Mouse (Mus musculus): Measurements from ENCODE around the gene Tshr. TPM values are rescaled to one million over a fixed set of nuclear protein-coding genes. Genes with fewer than 3 reads are reported as not detected.

The Tshr gene
- polyA plus RNA-seq, 1 experiment = 0.13 TPM

DNA sequence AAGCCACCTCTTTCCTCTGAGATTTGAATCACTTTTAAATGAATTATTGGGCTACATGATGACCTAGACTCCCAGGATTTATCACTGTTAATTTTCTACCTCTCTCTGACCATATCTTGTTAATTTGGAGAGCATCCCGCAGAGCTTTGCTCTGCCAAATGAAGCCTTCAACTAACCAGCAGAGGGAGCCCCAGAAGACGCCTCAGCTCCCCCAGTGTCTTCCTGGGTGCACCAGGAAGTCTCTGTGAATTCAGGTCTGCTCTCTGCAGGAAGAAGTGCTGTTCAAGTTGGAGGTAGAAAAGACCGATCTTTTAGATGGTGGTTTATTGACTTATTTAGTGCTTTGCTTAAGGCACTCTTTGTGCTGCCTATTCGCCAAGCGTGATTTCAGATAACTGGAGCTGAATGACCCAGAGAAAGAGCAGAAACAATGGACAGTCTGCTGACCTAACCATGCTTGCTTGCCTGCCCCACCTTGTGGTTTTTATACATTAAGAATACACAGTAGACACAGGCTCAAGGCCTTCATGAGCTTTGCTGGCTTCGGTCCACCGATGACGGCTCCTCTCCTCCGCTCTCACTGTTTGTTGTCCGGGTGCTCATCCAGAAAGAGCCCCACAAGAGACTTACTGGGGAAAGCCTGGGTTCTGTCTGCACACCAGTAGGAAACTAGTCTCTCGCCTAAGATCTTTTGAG lies 38.9 kb downstream of the Tshr start:
- no peak overlapping the region for H3K4me3 ChIP-seq (ENCODE audit: extremely low read depth, insufficient read depth, insufficient read length)
- H3K27ac ChIP-seq (ENCODE audit: insufficient read depth, low read length) = no peak overlapping the region
- no peaks in the 10 kb centered on the region for H3K36me3 ChIP-seq (ENCODE audit: control insufficient read depth, insufficient read depth, low read length)
- 78% methylated on average over 11 of the region's 11 CpGs for WGBS
- no peaks in the 10 kb centered on the region for H3K27me3 ChIP-seq (ENCODE audit: control insufficient read depth, insufficient read depth, low read length)
- TF ChIP-seq POLR2A (IDR thresholded peaks at IDR 0.05; ENCODE audit: low read depth, low read length) (no peak), CTCF (IDR thresholded peaks at IDR 0.05; ENCODE audit: extremely low read depth, insufficient read depth, insufficient read length, insufficient replicate concordance) (peak; percentile 59; the same call in 1 of the 2 replicates)
- DNase-seq (ENCODE audit: low read depth in 1 of 2, low spot score in 2 of 2) = peak in 1 of 2 experiments; percentile 7
- H3K4me1 ChIP-seq (ENCODE audit: control insufficient read depth, insufficient read depth, insufficient read length) = no peaks in the 10 kb centered on the region

DNA sequence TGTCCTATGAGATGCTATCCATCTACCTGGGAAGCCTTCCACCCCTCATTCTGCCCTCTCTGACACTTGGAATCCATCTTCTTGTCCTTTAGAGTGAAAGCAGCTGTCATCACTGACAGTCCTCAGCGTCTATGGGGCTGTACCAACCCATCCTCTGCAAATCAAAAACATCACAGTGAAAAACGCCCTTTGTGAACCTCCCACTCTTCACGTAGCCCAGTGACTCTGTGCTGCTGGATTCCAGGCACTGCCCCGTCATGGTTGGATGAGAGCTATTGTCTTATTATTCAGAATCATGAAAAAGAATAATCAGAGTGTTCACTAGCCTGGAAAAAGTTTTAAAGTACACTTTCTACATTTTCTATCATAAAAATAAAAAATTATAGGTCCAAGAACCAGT lies 42.1 kb downstream of the Tshr start:
- no peaks in the 10 kb centered on the region for H3K27me3 ChIP-seq (ENCODE audit: control insufficient read depth, insufficient read depth, low read length)
- no peak for TF ChIP-seq POLR2A (IDR thresholded peaks at IDR 0.05; ENCODE audit: low read depth, low read length)
- no peak for TF ChIP-seq CTCF (IDR thresholded peaks at IDR 0.05; ENCODE audit: extremely low read depth, insufficient read depth, insufficient read length, insufficient replicate concordance)
- no peaks in the 10 kb centered on the region for H3K36me3 ChIP-seq (ENCODE audit: control insufficient read depth, insufficient read depth, low read length)
- 77% methylated on average over 4 of the region's 4 CpGs for WGBS
- no peak for DNase-seq (ENCODE audit: low read depth in 1 of 2, low spot score in 2 of 2)
- no peaks in the 10 kb centered on the region for H3K4me1 ChIP-seq (ENCODE audit: control insufficient read depth, insufficient read depth, insufficient read length)
- no peak overlapping the region for H3K4me3 ChIP-seq (ENCODE audit: extremely low read depth, insufficient read depth, insufficient read length)
- no peak overlapping the region for H3K27ac ChIP-seq (ENCODE audit: insufficient read depth, low read length)

DNA sequence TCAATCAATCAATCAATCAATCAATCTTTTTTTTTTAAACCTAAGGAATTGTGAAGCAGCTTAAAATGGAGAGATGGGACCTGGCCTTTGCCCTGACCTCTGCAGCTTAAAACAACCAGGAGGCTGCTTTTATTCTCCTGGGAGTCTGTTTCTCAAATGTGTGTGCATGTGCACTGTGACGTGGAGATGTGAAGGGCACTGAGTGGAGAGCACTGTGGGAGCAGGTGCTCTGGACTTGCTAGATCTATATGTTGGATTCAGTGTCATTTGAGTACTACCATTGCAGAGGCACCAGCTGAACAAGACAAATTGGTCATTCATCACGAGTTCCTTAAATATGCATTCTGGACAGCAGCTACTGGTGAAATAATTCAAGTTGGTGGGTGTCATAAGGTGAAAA lies 42.8 kb downstream of the Tshr start:
- 82% methylated on average over 2 of the region's 2 CpGs for WGBS
- no peak for DNase-seq (ENCODE audit: low read depth in 1 of 2, low spot score in 2 of 2)
- no peak overlapping the region for H3K4me3 ChIP-seq (ENCODE audit: extremely low read depth, insufficient read depth, insufficient read length)
- H3K4me1 ChIP-seq (ENCODE audit: control insufficient read depth, insufficient read depth, insufficient read length) = no peaks in the 10 kb centered on the region
- no peaks in the 10 kb centered on the region for H3K36me3 ChIP-seq (ENCODE audit: control insufficient read depth, insufficient read depth, low read length)
- no peak overlapping the region for H3K27ac ChIP-seq (ENCODE audit: insufficient read depth, low read length)
- TF ChIP-seq CTCF (IDR thresholded peaks at IDR 0.05; ENCODE audit: extremely low read depth, insufficient read depth, insufficient read length, insufficient replicate concordance) (no peak), POLR2A (IDR thresholded peaks at IDR 0.05; ENCODE audit: low read depth, low read length) (no peak)
- no peaks in the 10 kb centered on the region for H3K27me3 ChIP-seq (ENCODE audit: control insufficient read depth, insufficient read depth, low read length)

DNA sequence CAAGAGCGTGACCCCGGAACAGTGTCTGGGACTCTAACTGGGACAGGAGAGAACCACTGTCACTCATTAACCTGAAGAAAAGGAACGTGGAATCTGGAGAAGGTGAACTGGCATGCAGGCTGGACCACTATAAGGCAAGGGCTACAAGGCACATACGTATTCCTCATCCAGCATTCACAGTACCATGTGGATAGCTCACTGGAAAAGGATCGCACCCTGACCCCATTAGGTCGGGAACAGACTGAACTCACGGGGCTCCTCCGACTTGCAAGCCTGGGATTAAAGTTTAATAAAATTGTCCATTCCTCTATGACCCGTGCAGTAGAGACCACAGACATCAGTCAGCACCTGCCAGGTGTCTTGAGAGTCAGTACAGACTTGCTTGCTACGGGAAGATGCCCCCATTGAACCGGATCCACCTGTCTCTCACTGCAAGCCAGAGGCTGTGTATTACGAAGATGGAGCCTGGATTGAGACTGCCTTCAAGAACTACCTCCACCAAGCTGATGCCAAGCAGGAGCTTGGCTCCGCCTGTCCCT lies 97.9 kb downstream of the Tshr start:
- no peak overlapping the region for H3K4me3 ChIP-seq (ENCODE audit: extremely low read depth, insufficient read depth, insufficient read length)
- H3K27ac ChIP-seq (ENCODE audit: insufficient read depth, low read length) = no peak overlapping the region
- TF ChIP-seq POLR2A (IDR thresholded peaks at IDR 0.05; ENCODE audit: low read depth, low read length) = no peak
- TF ChIP-seq CTCF (IDR thresholded peaks at IDR 0.05; ENCODE audit: extremely low read depth, insufficient read depth, insufficient read length, insufficient replicate concordance) = no peak
- no peaks in the 10 kb centered on the region for H3K36me3 ChIP-seq (ENCODE audit: control insufficient read depth, insufficient read depth, low read length)
- 86% methylated on average over 13 of the region's 13 CpGs for WGBS
- H3K4me1 ChIP-seq (ENCODE audit: control insufficient read depth, insufficient read depth, insufficient read length) = no peaks in the 10 kb centered on the region
- no peak for DNase-seq (ENCODE audit: low read depth in 1 of 2, low spot score in 2 of 2)
- no peaks in the 10 kb centered on the region for H3K27me3 ChIP-seq (ENCODE audit: control insufficient read depth, insufficient read depth, low read length)

DNA sequence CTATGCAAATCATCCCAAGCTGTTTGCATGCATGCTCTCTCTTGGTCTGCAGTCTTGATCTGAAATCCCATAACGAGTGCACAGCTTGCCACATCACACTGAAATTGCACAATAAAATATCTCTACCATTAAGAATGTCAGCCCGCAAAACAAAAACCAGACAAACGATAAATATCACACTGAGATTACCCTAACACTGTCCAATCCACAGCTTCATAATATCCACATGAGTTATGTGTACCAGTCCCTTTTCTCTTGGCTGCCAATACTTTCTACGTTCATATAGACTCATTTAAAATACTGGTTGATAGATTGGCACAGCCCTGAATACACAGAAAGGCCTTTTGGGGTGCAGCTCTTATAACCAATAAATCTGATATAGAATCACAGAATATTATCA lies 102.0 kb downstream of the Tshr start:
- Histone ChIP-seq H3K4me1 (ENCODE audit: control insufficient read depth, insufficient read depth, insufficient read length) (no peaks in the 10 kb centered on the region), H3K36me3 (ENCODE audit: control insufficient read depth, insufficient read depth, low read length) (no peaks in the 10 kb centered on the region), H3K4me3 (ENCODE audit: extremely low read depth, insufficient read depth, insufficient read length) (no peak overlapping the region), H3K27ac (ENCODE audit: insufficient read depth, low read length) (no peak overlapping the region), H3K27me3 (ENCODE audit: control insufficient read depth, insufficient read depth, low read length) (no peaks in the 10 kb centered on the region)
- no peak for DNase-seq (ENCODE audit: low read depth in 1 of 2, low spot score in 2 of 2)
- TF ChIP-seq CTCF (IDR thresholded peaks at IDR 0.05; ENCODE audit: extremely low read depth, insufficient read depth, insufficient read length, insufficient replicate concordance) (no peak), POLR2A (IDR thresholded peaks at IDR 0.05; ENCODE audit: low read depth, low read length) (no peak)
- 90% methylated on average over 4 of the region's 4 CpGs for WGBS

DNA sequence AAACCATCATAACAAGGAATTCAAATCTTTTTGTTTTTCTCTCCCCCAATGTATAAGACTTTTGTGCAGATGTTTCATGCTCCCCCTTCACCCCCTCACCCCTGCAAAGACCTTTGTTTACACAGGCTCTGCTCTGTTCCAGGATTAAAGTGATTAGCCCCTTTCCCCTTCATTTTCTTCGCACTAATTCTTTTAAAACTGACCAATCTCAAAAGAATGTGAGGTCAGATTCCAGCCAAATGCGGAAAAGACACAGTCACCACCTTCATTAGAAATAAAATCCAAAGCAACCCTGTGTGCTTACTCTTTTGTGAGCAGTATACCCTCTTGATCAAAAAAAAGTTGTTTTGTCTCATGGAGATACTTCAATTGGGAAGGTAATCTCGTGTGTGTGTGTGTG lies 104.0 kb downstream of the Tshr start:
- no peak overlapping the region for H3K4me3 ChIP-seq (ENCODE audit: extremely low read depth, insufficient read depth, insufficient read length)
- no peak overlapping the region for H3K27ac ChIP-seq (ENCODE audit: insufficient read depth, low read length)
- no peaks in the 10 kb centered on the region for H3K4me1 ChIP-seq (ENCODE audit: control insufficient read depth, insufficient read depth, insufficient read length)
- TF ChIP-seq POLR2A (IDR thresholded peaks at IDR 0.05; ENCODE audit: low read depth, low read length) (no peak), CTCF (IDR thresholded peaks at IDR 0.05; ENCODE audit: extremely low read depth, insufficient read depth, insufficient read length, insufficient replicate concordance) (no peak)
- H3K36me3 ChIP-seq (ENCODE audit: control insufficient read depth, insufficient read depth, low read length) = no peaks in the 10 kb centered on the region
- no peaks in the 10 kb centered on the region for H3K27me3 ChIP-seq (ENCODE audit: control insufficient read depth, insufficient read depth, low read length)
- WGBS = 63% methylated on average over 3 of the region's 3 CpGs
- DNase-seq (ENCODE audit: low read depth in 1 of 2, low spot score in 2 of 2) = no peak

Data from spleen, adult 2 months (tissue).